Mouse (Mus musculus): ENCODE data around the gene Rnf225.

GRCm38 (mm10) chr7:12958948-12959347, 31.7 kb downstream of the Rnf225 start:
- TF ChIP-seq CTCF (IDR thresholded peaks at IDR 0.05; ENCODE audit: low read depth) (no peak), EP300 (optimal IDR thresholded peaks at IDR 0.05) (no peak)

Data from stomach, postnatal 0 days (tissue).